Mouse (Mus musculus): ENCODE data around the gene Zfp367. TPM values are rescaled to one million over a fixed set of nuclear protein-coding genes. Genes with fewer than 3 reads are reported as not detected.
A peak's percentile ranks its signal among the peaks of the same experiment; 100 is the strongest.

Zfp367 gene
- total RNA-seq, 1 experiment from 2014 or later: 30.8 TPM

- no peak for DNase-seq
These were observed 1.6 kb upstream of the Zfp367 start for GRCm38 (mm10) chr13:64154651-64155050.

GRCm38 (mm10) chr13:64153751-64154267 lies 807 bp upstream of the Zfp367 start:
- peak; percentile 71 for DNase-seq

- DNase-seq: no peak
These were observed 325 bp downstream of the Zfp367 start for GRCm38 (mm10) chr13:64152671-64153082.

- peak; percentile 95 for DNase-seq
These were observed 747 bp downstream of the Zfp367 start for GRCm38 (mm10) chr13:64152241-64152669.

- no peak for DNase-seq
These were observed 2.9 kb downstream of the Zfp367 start for GRCm38 (mm10) chr13:64150121-64150520.

GRCm38 (mm10) chr13:64129616-64130375 lies 23.2 kb downstream of the Zfp367 start:
- peak; percentile 68 for DNase-seq

- peak; percentile 89 for DNase-seq
These were observed 24.0 kb downstream of the Zfp367 start, which contains the start of gene Slc35d2 for GRCm38 (mm10) chr13:64128858-64129615. Gene Slc35d2 (minus strand): TSS chr13:64129368.

- no peak for DNase-seq
These were observed 26.7 kb downstream of the Zfp367 start for GRCm38 (mm10) chr13:64126316-64126715.

- no peak for DNase-seq
These were observed 28.1 kb downstream of the Zfp367 start for GRCm38 (mm10) chr13:64124886-64125285.

GRCm38 (mm10) chr13:64123491-64124188 lies 29.4 kb downstream of the Zfp367 start:
- no peak for DNase-seq

- DNase-seq: no peak
These were observed 32.2 kb downstream of the Zfp367 start for GRCm38 (mm10) chr13:64120760-64121159.

- DNase-seq: no peak
These were observed 35.6 kb downstream of the Zfp367 start for GRCm38 (mm10) chr13:64117442-64117841.

GRCm38 (mm10) chr13:64110421-64110820 lies 42.6 kb downstream of the Zfp367 start:
- no peak for DNase-seq

- DNase-seq: no peak
These were observed 44.6 kb downstream of the Zfp367 start for GRCm38 (mm10) chr13:64108381-64108850.

- no peak for DNase-seq
These were observed 45.5 kb downstream of the Zfp367 start for GRCm38 (mm10) chr13:64107535-64107934.

- no peak for DNase-seq
These were observed 45.9 kb downstream of the Zfp367 start for GRCm38 (mm10) chr13:64107105-64107504.

GRCm38 (mm10) chr13:64105690-64106089 lies 47.3 kb downstream of the Zfp367 start:
- peak; percentile 18 for DNase-seq

GRCm38 (mm10) chr13:64100186-64100585 lies 52.8 kb downstream of the Zfp367 start:
- DNase-seq: peak; percentile 53

GRCm38 (mm10) chr13:64098992-64099391 lies 54.0 kb downstream of the Zfp367 start:
- peak; percentile 58 for DNase-seq

GRCm38 (mm10) chr13:64093341-64093740 lies 59.7 kb downstream of the Zfp367 start:
- peak; percentile 87 for DNase-seq

- no peak for DNase-seq
These were observed 60.2 kb downstream of the Zfp367 start for GRCm38 (mm10) chr13:64092752-64093151.

- DNase-seq: no peak
These were observed 60.9 kb downstream of the Zfp367 start for GRCm38 (mm10) chr13:64092141-64092540.

Data from adrenal gland, postnatal 14 days (tissue).